Mouse (Mus musculus) lung, adult 2 months (tissue): Measurements from ENCODE around the gene Rab35.

Experiments used
- CTCF ChIP-seq: fragments of 200-500 bp; IDR thresholded peaks from 2 replicates; pipeline ENCODE4 v1.5.1; 2011; ENCODE audit warnings: mild to moderate bottlenecking, low read length, control low read depth; ENCODE audit not compliant: insufficient read depth
- POLR2A ChIP-seq: fragments of 200-500 bp; IDR thresholded peaks from 2 replicates; pipeline ENCODE4 v1.6.1; 2011; ENCODE audit warnings: low read depth, mild to moderate bottlenecking, control low read depth, low read length, borderline replicate concordance; ENCODE audit errors: extremely low read depth

DNA sequence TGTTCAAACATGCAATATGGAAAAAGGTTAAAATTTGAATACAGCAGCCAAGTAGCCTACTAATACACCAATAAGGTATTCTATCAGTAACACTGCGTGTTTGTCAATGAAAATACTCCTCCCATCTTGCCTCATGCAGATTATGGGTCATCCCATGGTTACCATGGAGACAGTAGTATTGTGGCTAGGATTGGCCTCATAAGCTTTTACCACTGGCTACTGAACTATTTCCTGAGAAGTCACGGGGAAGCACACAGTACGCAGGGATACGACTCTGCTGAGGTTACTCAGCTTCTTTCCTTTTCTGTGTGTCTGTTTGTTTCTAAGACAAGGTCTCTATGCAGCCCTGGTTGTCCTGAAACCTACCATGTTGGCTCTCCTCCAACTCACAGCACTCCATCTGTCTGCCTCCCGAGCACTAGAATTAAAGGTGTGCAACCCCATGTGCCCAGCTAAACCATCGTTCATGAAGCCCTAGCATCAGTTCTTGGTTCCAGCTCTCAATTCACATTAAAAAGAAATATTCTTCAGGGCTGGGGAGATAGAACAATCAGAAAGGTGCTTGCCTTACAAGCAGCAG, 63.6 kb downstream of the Rab35 start:
- TF ChIP-seq POLR2A (no peak), CTCF (no peak)
